Mouse (Mus musculus): ENCODE measurements at regions not wholly inside any gene's neighbourhood (a gene's known extent, or its start where the extent isn't known, plus 50 kb on each side); places are given as distances from the start of the nearest gene placed in this dataset.

- no peaks in the 10 kb centered on the region for H3K27me3 ChIP-seq (replicated peaks)
- no peak overlapping the region for H3K9ac ChIP-seq (ENCODE audit: insufficient read depth, low read depth)
- no peaks in the 10 kb centered on the region for H3K36me3 ChIP-seq (replicated peaks in 1 of 2; ENCODE audit: control insufficient read depth in 1 of 2, insufficient read depth in 1 of 2, low read length in 1 of 2)
- no peak for DNase-seq (ENCODE audit: extremely low read depth)
- no peaks in the 10 kb centered on the region for H3K4me1 ChIP-seq (ENCODE audit: control insufficient read depth in 1 of 2, insufficient read depth in 2 of 2)
- TF ChIP-seq USF1 (IDR thresholded peaks at IDR 0.05; ENCODE audit: low read depth, low read length): no peak
- TF ChIP-seq POLR2AphosphoS2 (IDR thresholded peaks at IDR 0.05; ENCODE audit: low read depth, low read length): no peak
- no peak for TF ChIP-seq TBP (conservative IDR thresholded peaks at IDR 0.05; ENCODE audit: low read depth, low read length)
- no peak for TF ChIP-seq KAT2A (IDR thresholded peaks at IDR 0.05; ENCODE audit: insufficient replicate concordance, low read length)
- TF ChIP-seq HCFC1 (IDR thresholded peaks at IDR 0.05; ENCODE audit: low read depth, low read length): no peak
- no peak for TF ChIP-seq CTCF (conservative IDR thresholded peaks at IDR 0.05 in 1 of 2, IDR thresholded peaks at IDR 0.05 in 1 of 2; ENCODE audit: low read depth in 2 of 2, low read length in 2 of 2)
- no peak for TF ChIP-seq TCF12 (IDR thresholded peaks at IDR 0.05; ENCODE audit: low read depth, low read length)
- TF ChIP-seq JUN (IDR thresholded peaks at IDR 0.05; ENCODE audit: insufficient read depth, low read depth, low read length): no peak
- no peak for TF ChIP-seq SIN3A (IDR thresholded peaks at IDR 0.05; ENCODE audit: low read length)
- no peak for TF ChIP-seq MYC (IDR thresholded peaks at IDR 0.05; ENCODE audit: low read depth, low read length)
- no peak for TF ChIP-seq ZNF384 (IDR thresholded peaks at IDR 0.05; ENCODE audit: low read depth, low read length)
- TF ChIP-seq ZC3H11A (IDR thresholded peaks at IDR 0.05; ENCODE audit: low read depth, low read length): no peak
- no peak for TF ChIP-seq NELFE (IDR thresholded peaks at IDR 0.05; ENCODE audit: low read depth, low read length)
- TF ChIP-seq IRF4 (IDR thresholded peaks at IDR 0.05; ENCODE audit: low read depth, low read length): no peak
- no peak for TF ChIP-seq USF2 (conservative IDR thresholded peaks at IDR 0.05; ENCODE audit: low read depth, low read length)
- no peak for TF ChIP-seq ETS1 (conservative IDR thresholded peaks at IDR 0.05; ENCODE audit: low read depth, low read length)
- no peak for TF ChIP-seq SMC3 (IDR thresholded peaks at IDR 0.05; ENCODE audit: low read depth, low read length)
- no peak for TF ChIP-seq CHD2 (IDR thresholded peaks at IDR 0.05; ENCODE audit: low read length)
- no peak for TF ChIP-seq EP300 (IDR thresholded peaks at IDR 0.05; ENCODE audit: low read length)
- H3K27ac ChIP-seq (ENCODE audit: insufficient read depth, low read depth): no peak overlapping the region
- H3K9me3 ChIP-seq (replicated peaks; ENCODE audit: low read length): no peaks in the 10 kb centered on the region
- dilution Hi-C loops (cut with MboI; ENCODE audit: extremely low pct_ligation_motif_present, extremely low pct_unique_long_range_greater_than_20kb, low sequenced_read_pairs) (no loop called here), in situ Hi-C loops (cut with MboI; ENCODE audit: low pct_ligation_motif_present, low pct_unique_long_range_greater_than_20kb, low sequenced_read_pairs) (no loop called here)
- no peak overlapping the region for H3K4me2 ChIP-seq (ENCODE audit: insufficient read depth, low read depth, poor library complexity, severe bottlenecking)
- no peak overlapping the region for H3K4me3 ChIP-seq (replicated peaks in 1 of 3; ENCODE audit: low read depth in 2 of 3, low read length in 2 of 3, poor library complexity in 1 of 3)
- no peaks in the 10 kb centered on the region for H3K79me2 ChIP-seq (replicated peaks; ENCODE audit: control insufficient read depth, extremely low read depth, insufficient read depth, poor library complexity, severe bottlenecking)
Observed at GRCm38 (mm10) chr3:60273744-60274143, 192.1 kb downstream of the Sucnr1 start.

DNA sequence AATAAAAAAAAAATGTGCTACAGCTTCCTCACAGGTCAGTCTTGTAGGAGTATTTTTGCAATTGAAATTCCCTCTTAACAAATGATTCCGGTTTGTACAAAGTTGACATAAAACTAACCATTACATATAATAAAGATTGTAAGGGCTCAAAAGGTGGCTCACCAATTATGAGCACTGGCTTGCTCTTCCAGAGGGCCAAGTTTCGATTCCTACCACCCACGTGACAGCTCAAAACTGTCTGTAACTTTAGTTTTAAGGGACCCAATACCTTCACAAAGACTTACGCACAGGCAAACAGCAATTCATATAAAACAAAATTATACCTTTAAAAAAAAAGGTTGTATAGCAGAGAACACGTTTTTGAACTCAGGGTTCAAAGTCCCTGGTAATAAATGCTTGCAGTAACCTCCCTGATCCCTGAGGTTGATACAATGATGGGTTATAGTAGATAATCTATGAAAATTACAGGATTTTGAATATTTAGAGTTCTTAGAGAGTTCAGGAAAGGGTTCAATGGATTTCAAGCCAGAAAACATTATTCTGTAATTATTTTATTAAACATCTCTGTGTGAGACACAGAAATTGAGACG is 193.7 kb downstream of the Sucnr1 start:
- H3K9ac ChIP-seq (ENCODE audit: insufficient read depth, low read depth): no peak overlapping the region
- no peaks in the 10 kb centered on the region for H3K79me2 ChIP-seq (replicated peaks; ENCODE audit: control insufficient read depth, extremely low read depth, insufficient read depth, poor library complexity, severe bottlenecking)
- in situ Hi-C loops (cut with MboI; ENCODE audit: low pct_ligation_motif_present, low pct_unique_long_range_greater_than_20kb, low sequenced_read_pairs) (no loop called here), dilution Hi-C loops (cut with MboI; ENCODE audit: extremely low pct_ligation_motif_present, extremely low pct_unique_long_range_greater_than_20kb, low sequenced_read_pairs) (no loop called here)
- H3K4me3 ChIP-seq (replicated peaks in 1 of 3; ENCODE audit: low read depth in 2 of 3, low read length in 2 of 3, poor library complexity in 1 of 3): no peak overlapping the region
- no peaks in the 10 kb centered on the region for H3K36me3 ChIP-seq (replicated peaks in 1 of 2; ENCODE audit: control insufficient read depth in 1 of 2, insufficient read depth in 1 of 2, low read length in 1 of 2)
- H3K27me3 ChIP-seq (replicated peaks): no peaks in the 10 kb centered on the region
- TF ChIP-seq RCOR1 (conservative IDR thresholded peaks at IDR 0.05; ENCODE audit: low read depth, low read length): no peak
- TF ChIP-seq JUND (conservative IDR thresholded peaks at IDR 0.05; ENCODE audit: low read depth, low read length): no peak
- no peak for TF ChIP-seq NRF1 (IDR thresholded peaks at IDR 0.05; ENCODE audit: low read depth, low read length)
- TF ChIP-seq BHLHE40 (IDR thresholded peaks at IDR 0.05; ENCODE audit: low read depth, low read length): no peak
- TF ChIP-seq CHD2 (IDR thresholded peaks at IDR 0.05; ENCODE audit: low read length): no peak
- TF ChIP-seq ZC3H11A (IDR thresholded peaks at IDR 0.05; ENCODE audit: low read depth, low read length): no peak
- TF ChIP-seq MYC (IDR thresholded peaks at IDR 0.05; ENCODE audit: low read depth, low read length): no peak
- no peak for TF ChIP-seq UBTF (IDR thresholded peaks at IDR 0.05; ENCODE audit: low read depth, low read length)
- no peak for TF ChIP-seq POLR2AphosphoS2 (IDR thresholded peaks at IDR 0.05; ENCODE audit: low read depth, low read length)
- TF ChIP-seq ZKSCAN1 (IDR thresholded peaks at IDR 0.05; ENCODE audit: borderline replicate concordance, low read depth, low read length): no peak
- no peak for TF ChIP-seq RAD21 (IDR thresholded peaks at IDR 0.05; ENCODE audit: low read depth, low read length)
- no peak for TF ChIP-seq MAFK (IDR thresholded peaks at IDR 0.05; ENCODE audit: insufficient replicate concordance, low read length)
- TF ChIP-seq CTCF (conservative IDR thresholded peaks at IDR 0.05 in 1 of 2, IDR thresholded peaks at IDR 0.05 in 1 of 2; ENCODE audit: low read depth in 2 of 2, low read length in 2 of 2): no peak
- no peak for TF ChIP-seq TCF12 (IDR thresholded peaks at IDR 0.05; ENCODE audit: low read depth, low read length)
- TF ChIP-seq NELFE (IDR thresholded peaks at IDR 0.05; ENCODE audit: low read depth, low read length): no peak
- TF ChIP-seq HCFC1 (IDR thresholded peaks at IDR 0.05; ENCODE audit: low read depth, low read length): no peak
- no peak for TF ChIP-seq EP300 (IDR thresholded peaks at IDR 0.05; ENCODE audit: low read length)
- no peak for TF ChIP-seq USF2 (conservative IDR thresholded peaks at IDR 0.05; ENCODE audit: low read depth, low read length)
- TF ChIP-seq MAZ (IDR thresholded peaks at IDR 0.05; ENCODE audit: low read depth, low read length): no peak
- TF ChIP-seq PAX5 (IDR thresholded peaks at IDR 0.05; ENCODE audit: low read length): no peak
- no peaks in the 10 kb centered on the region for H3K9me3 ChIP-seq (replicated peaks; ENCODE audit: low read length)
- no peak overlapping the region for H3K27ac ChIP-seq (ENCODE audit: insufficient read depth, low read depth)
- no peaks in the 10 kb centered on the region for H3K4me1 ChIP-seq (ENCODE audit: control insufficient read depth in 1 of 2, insufficient read depth in 2 of 2)
- no peak for DNase-seq (ENCODE audit: extremely low read depth)
- no peak overlapping the region for H3K4me2 ChIP-seq (ENCODE audit: insufficient read depth, low read depth, poor library complexity, severe bottlenecking)
